Mouse (Mus musculus) telencephalon, adult 2 months (tissue): ENCODE measurements at regions not wholly inside any gene's neighbourhood (a gene's known extent, or its start where the extent isn't known, plus 50 kb on each side); places are given as distances from the start of the nearest gene placed in this dataset.
A peak's percentile ranks its signal among the peaks of the same experiment; 100 is the strongest.

Source experiments
- DNase-seq: peaks from one replicate; pipeline ENCODE4 v3.0.0-alpha.2; 2011; ENCODE audit warnings: low read depth, low spot score

DNA sequence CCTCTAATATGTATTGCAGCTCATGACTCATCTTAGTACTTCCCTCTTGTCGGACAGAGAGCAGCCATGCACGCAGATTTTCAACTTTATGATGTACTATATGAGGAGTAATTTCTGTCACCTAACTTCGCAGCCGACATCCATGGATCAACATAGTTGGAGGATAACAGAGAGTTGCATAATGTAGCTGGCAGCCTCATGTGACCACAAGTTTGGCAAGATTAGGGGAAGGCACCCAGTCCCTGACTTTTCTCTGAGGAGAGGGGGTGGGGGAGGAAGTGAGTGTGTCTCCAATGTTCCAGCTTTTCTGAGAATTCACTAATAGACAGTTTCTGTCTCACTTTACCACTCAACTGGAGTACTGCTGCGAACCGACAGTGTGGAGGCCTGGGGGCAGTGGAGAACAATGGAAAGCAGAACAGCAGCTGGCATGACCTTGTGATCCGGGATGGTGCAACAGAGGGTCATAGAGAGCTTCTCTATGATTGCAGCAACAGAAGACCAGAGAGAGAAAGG is 424.0 kb downstream of the Ptprc start:
- peak; percentile 34 for DNase-seq

DNA sequence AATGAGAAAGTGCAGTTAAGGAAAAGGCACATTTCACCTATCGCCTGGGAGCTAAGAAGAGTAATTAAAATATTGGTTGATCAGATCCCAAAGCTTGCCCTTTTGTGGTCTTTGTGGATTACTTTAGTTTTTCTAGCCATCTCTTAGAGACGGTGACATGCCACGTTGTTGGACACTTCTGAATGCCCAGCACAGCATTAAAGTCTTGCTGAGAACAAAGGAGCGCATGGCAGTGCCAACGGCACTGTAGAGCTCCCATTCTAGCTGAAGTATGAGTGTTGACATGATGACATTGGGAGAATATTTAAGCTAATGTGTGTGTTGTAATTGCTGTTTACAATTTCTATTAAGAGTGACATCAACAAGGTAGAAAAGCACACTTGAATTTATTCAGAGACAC is 424.6 kb downstream of the Ptprc start:
- DNase-seq: no peak

DNA sequence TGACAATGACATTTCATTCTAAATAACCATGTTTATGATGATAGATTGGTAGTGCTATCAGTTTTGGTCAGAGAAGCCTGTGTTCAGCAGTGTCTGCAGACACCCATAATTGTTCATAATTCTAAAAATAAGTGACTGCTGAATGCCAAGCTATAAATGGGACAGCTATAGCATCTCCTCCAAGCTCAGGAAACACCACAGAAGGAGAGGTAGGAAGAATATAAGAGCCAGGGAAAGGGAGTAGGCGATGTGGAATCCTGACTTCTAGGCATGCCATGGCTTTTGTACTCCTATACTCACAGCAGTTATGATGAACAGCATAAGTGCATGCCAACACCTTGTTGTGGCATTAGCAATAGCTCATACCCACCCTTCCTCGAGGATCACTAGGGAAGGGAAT is 429.4 kb downstream of the Ptprc start:
- DNase-seq: peak; percentile 46

DNA sequence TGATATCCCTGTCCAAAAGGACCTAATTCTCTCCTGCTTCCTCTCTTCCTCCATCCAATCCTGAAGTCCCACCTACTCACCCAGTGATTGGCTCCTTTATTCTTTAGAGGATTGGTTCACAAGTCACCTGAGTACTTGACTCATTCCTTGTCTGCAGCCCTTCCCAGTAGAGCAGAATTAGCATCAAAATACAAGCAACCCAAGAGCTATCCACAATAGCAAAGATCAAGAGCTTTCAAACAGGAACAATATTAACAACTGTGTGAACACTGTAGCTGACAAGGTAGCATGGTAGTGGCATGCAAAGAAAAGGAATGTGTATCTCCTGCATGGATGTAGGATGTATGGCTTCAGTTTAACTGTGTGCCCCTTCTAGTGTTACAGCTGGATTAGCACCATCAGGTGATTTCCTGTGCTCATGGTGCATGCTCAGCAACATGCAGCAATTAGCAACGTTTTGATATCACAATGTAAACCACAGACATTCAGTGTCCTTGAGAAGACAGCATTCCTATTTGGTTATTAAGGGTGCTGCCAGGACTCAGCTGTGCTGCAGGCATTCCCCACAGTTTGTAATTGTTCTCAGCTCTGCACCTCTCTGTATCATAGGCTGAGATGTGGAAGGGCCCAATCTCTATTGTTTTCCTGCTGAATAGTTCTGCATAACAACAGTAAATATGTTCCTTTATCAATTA is 437.2 kb downstream of the Ptprc start:
- no peak for DNase-seq

DNA sequence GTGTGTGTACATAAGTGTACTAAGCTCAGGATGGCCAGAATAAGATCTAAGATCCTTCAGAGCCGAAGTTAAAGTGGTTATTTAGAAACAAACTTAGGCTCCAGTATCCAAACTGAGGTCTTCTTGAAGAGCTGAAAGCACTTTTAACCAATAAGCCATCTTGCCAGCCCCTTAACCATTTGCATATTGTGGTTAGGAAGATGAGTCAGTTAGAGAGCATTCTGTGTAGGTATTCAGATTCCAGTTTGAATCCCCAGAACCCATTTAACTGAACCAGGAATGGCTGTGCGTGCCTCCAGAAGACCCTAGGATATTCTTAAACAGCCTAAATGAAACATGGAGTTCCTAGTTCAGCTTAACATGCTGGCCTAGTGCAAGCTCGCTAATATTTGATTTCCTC is 471.6 kb downstream of the Ptprc start:
- no peak for DNase-seq

DNA sequence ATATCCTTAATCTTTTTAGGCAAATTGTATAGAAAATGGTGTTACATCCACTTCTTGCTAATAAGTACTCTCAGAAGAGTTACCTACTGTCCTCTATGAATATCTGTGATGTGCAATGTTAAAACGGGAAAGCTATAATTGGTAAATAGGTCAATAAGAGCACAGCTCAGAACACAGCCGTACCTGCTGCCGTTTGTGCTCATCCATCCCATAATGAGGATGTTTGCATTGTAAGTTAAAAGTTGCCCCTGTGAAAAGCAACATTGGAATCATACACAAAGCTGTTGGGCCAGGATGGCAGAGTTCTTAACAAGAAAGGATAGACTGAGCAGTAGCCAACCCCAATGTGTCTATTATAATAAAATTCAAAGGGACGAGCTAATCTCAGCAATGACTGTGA is 476.6 kb downstream of the Ptprc start:
- no peak for DNase-seq

DNA sequence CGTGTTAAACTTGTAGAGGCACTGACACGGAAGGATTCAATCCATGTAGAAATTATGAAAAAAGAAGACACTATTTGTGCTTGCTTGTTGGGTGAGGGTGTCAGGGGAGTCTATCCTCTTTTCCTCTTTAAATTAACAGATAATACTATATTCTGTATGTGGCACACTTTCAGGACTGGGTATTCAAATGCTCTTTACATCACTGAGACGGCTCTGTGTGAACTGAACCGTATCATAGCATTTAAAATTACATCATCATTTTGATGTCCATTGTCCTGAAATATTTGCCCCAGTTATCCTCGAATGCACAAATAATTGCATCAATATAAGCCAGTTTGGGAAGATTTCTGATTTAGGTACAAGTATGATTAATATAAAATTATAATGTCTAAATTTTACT is 478.2 kb downstream of the Ptprc start:
- DNase-seq: no peak

DNA sequence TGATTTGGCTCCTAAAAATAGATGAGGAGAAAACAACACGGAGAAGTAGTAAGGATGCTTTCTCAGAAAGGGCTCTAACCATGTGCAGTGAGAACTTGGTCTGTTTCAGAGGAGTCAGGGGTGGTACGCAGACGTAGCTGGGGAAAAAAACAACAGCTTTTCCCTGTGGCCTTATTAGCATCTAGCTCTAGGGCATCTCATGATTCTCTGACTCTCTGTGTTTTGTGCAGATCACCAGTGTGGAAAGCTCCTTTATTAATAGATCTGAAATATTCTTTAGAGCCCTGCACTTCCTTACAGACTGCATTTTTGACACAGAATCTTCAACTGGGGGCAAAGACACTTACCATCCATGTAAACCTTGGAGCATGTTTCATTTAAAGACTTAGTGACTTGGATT is 478.7 kb downstream of the Ptprc start:
- DNase-seq: no peak

DNA sequence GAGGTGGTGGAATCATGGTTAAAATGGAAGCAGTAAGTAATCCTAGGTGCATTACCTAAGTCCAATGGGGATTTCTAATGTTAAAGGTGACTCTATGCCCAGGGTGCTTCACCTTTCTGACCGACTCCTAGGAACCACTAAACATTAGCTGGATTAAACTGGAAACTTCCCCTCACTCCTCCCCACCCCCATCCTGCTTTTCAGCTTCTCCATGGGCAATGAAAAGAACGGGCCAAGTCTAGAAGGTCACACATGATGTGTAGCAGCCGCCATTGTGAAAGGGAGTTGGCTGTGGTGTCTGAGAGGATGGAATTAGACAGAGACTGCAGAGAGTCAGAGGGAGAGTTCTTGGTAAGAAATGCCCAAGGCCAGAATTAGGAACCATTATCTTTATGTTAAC is 479.8 kb downstream of the Ptprc start:
- no peak for DNase-seq

DNA sequence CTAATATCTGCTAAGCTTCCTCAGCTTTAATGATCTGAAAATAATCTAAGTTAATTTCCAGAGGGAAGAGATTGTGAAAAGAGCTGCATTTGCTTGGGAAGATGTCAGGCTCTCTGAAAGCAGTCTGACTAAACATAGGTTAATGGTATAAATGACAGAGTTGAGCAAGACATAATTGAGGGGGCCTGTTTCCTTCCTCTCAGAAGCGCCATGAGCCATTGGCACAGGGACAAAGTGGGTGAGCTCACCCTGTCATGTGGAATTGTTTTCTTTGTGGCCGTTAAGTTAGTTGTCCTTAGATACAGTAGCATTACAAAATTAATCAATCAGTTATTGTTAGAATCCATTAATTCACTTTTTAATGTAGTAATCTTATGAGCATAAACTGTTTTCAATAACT is 483.0 kb downstream of the Ptprc start:
- no peak for DNase-seq

DNA sequence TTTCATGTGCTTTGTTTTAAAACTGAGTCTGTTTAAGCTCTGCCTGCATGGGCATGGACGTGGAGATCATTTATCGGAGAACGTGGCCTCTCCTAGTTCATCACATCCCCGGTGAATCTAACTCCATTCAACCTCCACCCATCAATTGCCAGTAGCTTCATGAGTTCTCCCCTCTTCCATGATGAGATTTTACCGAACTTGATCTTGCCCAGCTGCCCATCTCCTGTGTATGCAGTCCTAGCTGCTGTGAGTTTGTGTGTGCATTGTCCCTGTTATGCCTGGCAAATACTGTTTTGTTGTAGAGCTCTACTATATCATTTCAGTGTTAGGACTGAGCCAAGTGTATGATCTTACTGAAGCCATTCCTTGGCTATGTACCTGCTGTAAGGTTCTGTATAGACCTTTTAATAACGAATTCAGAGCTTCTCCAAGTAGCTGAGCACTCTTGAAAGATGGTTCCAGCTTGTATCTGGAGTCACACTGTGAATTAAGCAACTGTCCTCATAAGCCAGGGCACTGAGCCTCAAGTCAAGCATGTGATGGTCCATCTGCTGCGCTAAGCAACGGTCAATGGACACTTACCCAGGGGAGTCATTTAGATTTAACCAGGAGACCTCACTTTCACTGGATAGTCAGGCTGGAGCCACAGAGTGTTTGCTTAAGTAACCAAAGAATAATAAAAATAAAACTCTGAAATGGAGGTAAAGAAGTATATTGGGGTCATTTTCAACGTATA is 484.5 kb downstream of the Ptprc start:
- no peak for DNase-seq

DNA sequence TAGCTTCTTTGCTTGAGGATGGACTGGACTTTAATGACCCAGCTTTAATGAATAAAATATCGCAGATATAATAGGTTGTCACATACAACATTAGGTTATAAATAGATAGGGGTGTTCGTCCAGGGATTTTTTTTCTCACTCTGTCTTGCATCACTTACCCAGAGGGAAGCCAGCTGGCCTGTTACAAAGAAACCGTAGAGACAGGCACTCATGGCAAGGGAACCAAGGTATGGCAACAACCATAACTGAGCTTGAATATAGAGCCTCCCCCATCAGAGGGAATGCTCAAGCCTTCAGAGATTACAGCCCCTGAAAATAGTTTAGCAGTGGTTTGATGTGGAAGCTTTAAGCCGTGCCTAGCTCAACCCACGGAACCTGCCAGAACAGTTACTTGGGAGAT is 504.9 kb downstream of the Ptprc start:
- no peak for DNase-seq

DNA sequence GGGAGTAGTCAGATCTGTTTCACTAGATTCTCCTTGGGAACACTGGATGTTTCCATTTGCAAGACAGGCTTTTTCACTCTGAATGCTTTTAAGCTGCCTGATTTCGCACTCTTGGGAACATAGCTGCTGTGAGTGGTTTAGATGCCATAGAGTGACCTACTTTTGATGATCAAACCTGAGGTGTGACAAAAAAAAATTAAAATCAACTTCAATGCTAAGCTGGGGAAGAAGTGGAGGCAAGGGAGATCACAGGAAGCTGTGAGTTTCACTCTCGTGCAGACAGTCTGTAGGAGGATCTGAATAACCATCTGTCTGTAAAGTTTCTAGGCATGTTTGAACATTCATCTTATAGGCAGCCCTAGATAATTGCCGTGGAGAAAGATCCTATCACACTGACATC is 505.7 kb downstream of the Ptprc start:
- DNase-seq: peak; percentile 92

DNA sequence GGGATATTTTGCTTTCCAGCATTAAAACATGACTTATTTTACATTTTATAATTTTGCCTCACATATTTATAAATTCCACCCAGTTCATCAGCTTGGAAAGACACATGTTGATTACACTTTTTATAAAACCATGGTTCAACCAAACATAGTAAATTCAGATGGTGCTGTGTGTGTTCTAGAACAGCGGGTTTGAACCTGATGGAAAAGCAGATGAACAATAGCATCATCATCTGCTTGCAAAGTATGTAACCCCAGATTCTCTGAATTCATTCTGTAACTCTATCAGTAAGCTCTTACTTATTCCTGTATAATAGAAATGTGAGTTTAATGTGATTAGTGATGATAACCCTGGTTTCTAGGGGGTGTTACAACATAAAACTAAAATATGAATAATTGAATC is 517.4 kb downstream of the Ptprc start:
- DNase-seq: no peak

DNA sequence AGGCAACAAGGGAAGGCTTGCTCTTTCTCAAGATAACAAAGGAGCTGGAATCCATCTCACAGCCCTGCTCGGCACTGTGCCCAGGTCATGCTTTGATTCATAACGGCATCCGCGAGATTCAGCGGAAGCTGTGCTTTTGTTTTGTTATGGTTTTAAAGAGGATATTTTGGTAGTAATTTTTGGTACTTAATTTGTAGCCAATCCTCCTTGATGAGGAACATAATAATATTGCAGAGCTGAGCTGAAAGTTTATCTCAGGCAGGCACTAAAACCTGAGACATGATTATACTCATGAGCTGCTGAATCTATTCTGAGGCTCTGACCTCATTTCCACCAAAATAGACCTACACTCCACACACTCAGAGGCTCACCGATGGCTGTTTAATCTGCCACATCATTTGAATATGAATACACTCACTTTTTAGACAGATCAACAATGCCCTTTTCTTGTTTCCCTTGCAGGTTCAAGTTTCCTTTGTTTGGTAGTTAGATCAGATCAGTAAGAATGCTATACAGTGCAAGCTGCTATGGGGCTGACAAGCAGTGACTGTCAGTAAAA is 518.5 kb downstream of the Ptprc start:
- no peak for DNase-seq

DNA sequence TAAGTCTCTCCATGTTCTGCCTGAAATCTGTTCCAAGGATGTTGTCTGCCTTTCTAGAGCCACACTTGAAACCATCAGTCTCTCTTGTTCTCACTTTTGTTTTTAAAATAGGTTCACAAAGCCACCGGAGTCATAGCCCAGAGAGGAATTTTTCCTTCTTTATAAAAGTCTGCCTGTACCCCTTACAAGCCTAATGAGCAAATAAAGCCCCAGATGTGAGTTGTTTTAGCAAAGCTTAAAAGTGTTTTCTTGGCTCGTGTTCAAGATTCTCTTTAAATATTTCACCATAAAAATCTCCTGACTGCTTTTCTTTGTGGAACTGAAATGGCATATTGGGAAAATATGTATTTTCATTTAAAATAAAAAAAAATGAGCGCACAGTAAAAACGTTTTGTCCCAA is 521.3 kb downstream of the Ptprc start:
- no peak for DNase-seq

DNA sequence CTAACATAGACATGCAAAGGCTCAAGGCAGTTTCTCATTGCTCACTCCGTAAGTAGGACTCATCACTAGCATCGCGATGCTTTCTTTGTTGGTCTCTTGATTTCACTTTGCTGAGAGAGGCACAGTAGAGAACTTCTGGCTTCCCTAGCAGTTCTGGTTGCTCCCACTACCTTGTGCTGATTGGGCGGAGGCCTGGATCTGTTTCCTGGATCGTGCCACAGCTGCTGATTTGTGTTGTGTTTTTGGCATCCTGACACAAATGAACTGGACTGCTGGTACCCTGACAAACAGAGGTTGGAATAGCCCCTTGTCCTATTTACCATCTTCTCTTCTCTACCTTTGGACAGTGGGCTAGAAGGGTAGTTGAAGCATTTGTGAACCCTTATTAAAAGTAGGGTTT is 522.0 kb downstream of the Ptprc start:
- DNase-seq: no peak

DNA sequence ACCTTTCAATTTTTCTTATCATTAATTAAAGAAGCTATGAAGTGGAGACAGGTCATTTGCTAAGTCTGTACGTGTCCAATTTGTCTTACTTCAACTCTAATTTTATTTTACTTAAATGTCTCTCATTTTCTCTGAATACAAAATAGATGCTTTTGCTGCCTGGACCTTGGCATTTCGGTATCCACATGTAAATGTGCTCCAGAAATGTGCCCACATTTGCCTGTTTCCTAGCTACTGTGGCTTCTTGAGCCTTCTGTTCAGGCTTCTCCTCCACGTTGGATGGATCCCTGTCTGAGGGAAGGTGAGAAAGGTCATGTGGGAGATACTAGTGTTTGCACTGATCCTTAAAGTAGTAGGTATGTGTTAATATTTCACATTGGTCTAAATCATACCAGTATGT is 524.9 kb downstream of the Ptprc start:
- no peak for DNase-seq

DNA sequence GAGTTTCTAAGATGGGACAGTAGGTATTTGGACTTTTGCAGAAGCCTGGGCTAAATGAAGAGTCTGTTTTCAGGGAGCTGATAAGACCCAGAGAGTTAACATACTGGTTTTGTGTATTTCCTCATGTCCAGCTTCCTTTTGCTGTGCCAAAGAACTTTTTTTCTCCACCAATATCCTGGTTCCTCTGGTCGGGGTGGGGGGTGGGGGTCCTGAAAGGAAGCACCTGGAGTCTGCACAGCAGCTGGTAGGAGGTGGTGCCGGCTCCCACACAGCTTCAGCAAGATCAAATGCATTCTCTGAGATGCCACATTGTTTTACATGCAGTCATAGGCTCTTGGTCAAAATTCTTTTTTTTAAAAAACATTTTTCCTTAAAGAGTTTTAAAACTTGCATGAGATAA is 525.4 kb downstream of the Ptprc start:
- DNase-seq: no peak

DNA sequence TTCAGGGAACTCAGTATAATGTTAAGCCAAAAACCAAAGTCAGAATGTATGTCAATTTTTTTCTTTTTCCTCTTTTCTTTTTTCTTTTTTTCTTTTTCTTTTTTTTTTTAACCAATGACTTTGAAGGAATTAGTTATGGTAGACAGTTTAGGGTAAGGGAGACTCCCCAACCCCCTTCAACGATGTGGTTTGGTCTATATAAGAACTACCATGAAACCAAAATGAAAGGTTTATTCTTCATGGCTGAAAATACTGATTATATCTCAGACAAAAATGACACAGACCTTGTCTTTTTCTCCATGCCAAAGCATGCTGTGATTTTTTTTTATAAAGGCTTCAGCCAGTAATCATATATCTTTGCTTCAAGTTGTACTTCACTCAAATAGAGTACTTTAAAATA is 526.7 kb downstream of the Ptprc start:
- DNase-seq: no peak

DNA sequence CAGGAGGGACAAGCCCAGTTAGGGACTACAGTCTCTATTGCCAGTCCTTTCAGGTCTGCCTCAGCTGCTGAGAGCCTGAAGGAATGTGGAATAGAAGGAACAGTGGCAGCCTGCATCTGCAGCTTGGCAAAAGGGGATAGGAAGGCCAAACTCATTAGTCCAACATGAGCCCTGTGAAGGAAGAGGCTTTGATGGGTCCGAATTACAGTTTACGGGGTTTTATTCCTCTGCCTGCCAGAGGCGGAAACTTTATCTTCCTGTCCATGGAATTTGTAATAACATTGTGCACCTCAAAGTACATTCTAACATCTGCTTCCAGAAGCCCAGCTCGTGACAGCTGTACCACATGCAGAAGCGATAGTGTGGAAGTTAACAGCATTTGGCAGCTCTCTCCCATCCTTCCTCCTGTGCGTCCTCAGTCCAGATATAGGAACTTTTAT is 530.9 kb downstream of the Ptprc start:
- no peak for DNase-seq

DNA sequence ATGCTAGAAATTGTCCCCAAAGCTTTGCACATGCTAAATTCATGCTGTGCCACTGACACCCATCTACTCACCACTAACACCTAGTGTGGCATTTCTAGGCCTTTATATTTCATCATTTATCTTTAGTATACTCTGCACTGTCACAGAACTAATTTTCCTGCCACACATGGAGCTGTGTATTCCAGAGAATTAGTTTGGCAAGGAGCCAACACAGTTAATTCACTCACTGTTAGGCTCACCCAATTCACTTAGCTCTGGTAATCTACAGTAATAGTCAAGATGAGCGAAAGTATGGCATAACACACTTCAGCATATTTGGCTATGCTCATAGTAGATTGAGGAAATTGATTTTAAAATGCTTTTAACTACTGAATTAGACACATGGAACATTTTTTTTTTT is 532.0 kb downstream of the Ptprc start:
- DNase-seq: no peak

DNA sequence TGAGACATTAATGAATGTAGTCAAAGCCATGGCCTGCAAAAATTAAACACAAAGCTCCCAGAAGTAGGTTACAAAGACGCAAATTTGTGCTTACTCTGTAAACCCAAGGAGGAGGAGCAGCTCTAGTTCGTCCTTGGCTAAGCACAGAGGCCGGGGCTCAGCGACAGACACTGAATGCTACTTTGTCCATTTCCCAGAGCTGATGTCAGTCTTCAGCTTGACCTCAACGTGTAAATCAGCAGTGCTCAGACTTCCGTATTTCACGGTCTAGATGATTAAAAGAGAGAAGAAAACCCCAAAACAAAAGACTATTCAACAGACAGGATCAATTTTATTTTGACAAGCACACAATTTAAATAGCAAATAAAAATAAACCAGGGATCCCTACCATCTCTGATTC is 534.7 kb downstream of the Ptprc start:
- no peak for DNase-seq
